Mouse (Mus musculus) lung, postnatal 0 days (tissue): ENCODE results near the gene Asnsd1.
"Not testable (repeated sequence)": the region's sequence is repeated elsewhere in the genome, so short reads cannot be mapped to it uniquely, and the experiment has no call there.

ENCODE experiments used
- CTCF ChIP-seq: IDR thresholded peaks from 2 replicates; pipeline ENCODE4 v1.5.1; 2016; ENCODE audit warnings: antibody characterized with exemption, mild to moderate bottlenecking
- EP300 ChIP-seq: IDR thresholded peaks from 2 replicates; pipeline ENCODE4 v1.6.1; 2016; ENCODE audit warnings: antibody characterized with exemption, mild to moderate bottlenecking, control low read depth

- not testable (repeated sequence) for TF ChIP-seq EP300, CTCF
These were observed 41.6 kb upstream of the Asnsd1 start for GRCm38 (mm10) chr1:53393936-53394760.
